Comparison of ENCODE assay signal across 12 mouse cellular contexts in genomic region chr13:23166471-23166870, GRCm38 (mm10). TPM values are rescaled to one million over a fixed set of nuclear protein-coding genes. Genes with fewer than 3 reads are reported as not detected.
DNase-seq lines count a peak whose midpoint lies in the region; ATAC-seq and TF ChIP-seq lines count a peak whose summit lies in the region.
"Not testable (repeated sequence)": the region's sequence is repeated elsewhere in the genome, so short reads cannot be mapped to it uniquely, and the experiment has no call there.
"Had no signal": no experiment of that assay in that cellular context is flagged by ENCODE, and none has a peak within 500 bp of the region (broad histone marks: within the 10 kb centered on the region; RNA-seq: fewer than 3 reads in every experiment).

No protein-coding gene starts in this region.

- H3K9ac ChIP-seq in lung, postnatal 0 days (replicated peaks; ENCODE audit: low read depth) = not testable (repeated sequence)

- H3K4me1 ChIP-seq in lung, postnatal 0 days (ENCODE audit: insufficient read depth, low read depth, low read length) = not testable (repeated sequence)

- not testable (repeated sequence) for TF ChIP-seq CTCF in lung, postnatal 0 days (IDR thresholded peaks at IDR 0.05)

- H3K27me3 ChIP-seq in lung, postnatal 0 days (replicated peaks; ENCODE audit: insufficient read depth, low read length) = not testable (repeated sequence)

- not testable (repeated sequence) for H3K36me3 ChIP-seq in lung, postnatal 0 days (ENCODE audit: insufficient read depth, low read length)

- TF ChIP-seq EP300 in lung, postnatal 0 days (IDR thresholded peaks at IDR 0.05) = not testable (repeated sequence)

- WGBS in lung, postnatal 0 days = 48% methylated on average over 4 of the region's 4 CpGs

- not testable (repeated sequence) for H3K27ac ChIP-seq in lung, postnatal 0 days (ENCODE audit: low read length)

- not testable (repeated sequence) for H3K9me3 ChIP-seq in lung, postnatal 0 days (ENCODE audit: low read length)

- H3K4me3 ChIP-seq in lung, postnatal 0 days (ENCODE audit: low read depth, low read length) = not testable (repeated sequence)

- peak; percentile 88 for ATAC-seq in lung, postnatal 0 days

- DNase-seq in heart, adult 11 months = peak; percentile 54
- DNase-seq in lung, adult 18-20 months = peak; percentile 4 to 11
- DNase-seq in lung, postnatal 0 days (ENCODE audit: low spot score) = peak; percentile 57
- peak; percentile 8 for DNase-seq in lung, postnatal 25 days (ENCODE audit: low spot score)
- peak; percentile 31 for DNase-seq in lung, postnatal 36 days

- not testable (repeated sequence) for H3K4me2 ChIP-seq in lung, postnatal 0 days (replicated peaks; ENCODE audit: low read depth, low read length)

RNA-seq across cellular contexts. Expression of gene Vmn1r219, which starts 7.4 kb away (rescaled TPM):
- not detected in 2 replicates for polyA plus RNA-seq in lung, postnatal 0 days (2015; fragmentation: Nextera tagmentation; extraction: Ambion mirVana)
- polyA plus RNA-seq: activated CD4-positive, CD25-positive, alpha-beta regulatory T cell, adult 4 months; adrenal gland, adult 2 months; brain, embryonic 14.5 days; C2C12; CD4-positive, CD25-positive, alpha-beta regulatory T cell, adult 4 months; G1E; Patski had no signal

RNA-seq across cellular contexts. Expression of gene Vmn1r220, which starts 21.3 kb away (rescaled TPM):
- not detected in 2 replicates for polyA plus RNA-seq in lung, postnatal 0 days (2015; fragmentation: Nextera tagmentation; extraction: Ambion mirVana)
- polyA plus RNA-seq: activated CD4-positive, CD25-positive, alpha-beta regulatory T cell, adult 4 months; adrenal gland, adult 2 months; brain, embryonic 14.5 days; C2C12; CD4-positive, CD25-positive, alpha-beta regulatory T cell, adult 4 months; G1E had no signal

RNA-seq across cellular contexts. Expression of gene Vmn1r218, which starts 33.5 kb away (rescaled TPM):
- polyA plus RNA-seq in lung, postnatal 0 days (2015; fragmentation: Nextera tagmentation; extraction: Ambion mirVana) = not detected in 2 replicates
- polyA plus RNA-seq: activated CD4-positive, CD25-positive, alpha-beta regulatory T cell, adult 4 months; adrenal gland, adult 2 months; brain, embryonic 14.5 days; C2C12; G1E; Patski had no signal

RNA-seq across cellular contexts. Expression of gene Vmn1r221, which starts 47.5 kb away (rescaled TPM):
- polyA plus RNA-seq in lung, postnatal 0 days (2015; fragmentation: Nextera tagmentation; extraction: Ambion mirVana) = not detected in 2 replicates
- polyA plus RNA-seq: activated CD4-positive, CD25-positive, alpha-beta regulatory T cell, adult 4 months; adrenal gland, adult 2 months; brain, embryonic 14.5 days; C2C12; CD4-positive, CD25-positive, alpha-beta regulatory T cell, adult 4 months; G1E; Patski had no signal

RNA-seq across cellular contexts. Expression of gene Vmn1r217, which starts 48.4 kb away (rescaled TPM):
- not detected in 2 replicates for polyA plus RNA-seq in lung, postnatal 0 days (2015; fragmentation: Nextera tagmentation; extraction: Ambion mirVana)
- polyA plus RNA-seq: activated CD4-positive, CD25-positive, alpha-beta regulatory T cell, adult 4 months; adrenal gland, adult 2 months; brain, embryonic 14.5 days; C2C12; CD4-positive, CD25-positive, alpha-beta regulatory T cell, adult 4 months; G1E; Patski had no signal
